Mouse (Mus musculus) forebrain, embryonic 14.5 days (tissue): Measurements from ENCODE around the gene Cdkl5. TPM values are rescaled to one million over a fixed set of nuclear protein-coding genes. Genes with fewer than 3 reads are reported as not detected.

Experiments used
- ATAC-seq: fragments of 200-750 bp; cut with Nextera tagmentation; 2 replicates; pipeline ENCODE4 v1.8.0; 2017; ENCODE audit warnings: mild to moderate bottlenecking, moderate library complexity
- DNase-seq: peaks from one replicate; pipeline ENCODE4 v3.0.0-alpha.2; 2015; ENCODE audit warnings: low spot score
- H3K27ac ChIP-seq: fragments of 300-500 bp; sonication (generic); 2 replicates; pipeline ENCODE4 v1.5.1; 2014; ENCODE audit warnings: low read depth, mild to moderate bottlenecking, control low read depth, low read length, moderate library complexity
- H3K27me3 ChIP-seq: fragments of 300-500 bp; sonication (generic); replicated peaks from 2 replicates; pipeline ENCODE4 v1.6.1; 2014; ENCODE audit warnings: low read length, control low read depth, mixed read lengths; ENCODE audit not compliant: control insufficient read depth, insufficient read depth
- H3K36me3 ChIP-seq: fragments of 300-500 bp; sonication (generic); 2 replicates; pipeline ENCODE4 v1.6.1; 2014; ENCODE audit warnings: low read length, control low read depth; ENCODE audit not compliant: control insufficient read depth, insufficient read depth
- H3K4me1 ChIP-seq: fragments of 300-500 bp; sonication (generic); 2 replicates; pipeline ENCODE4 v1.6.1; 2014; ENCODE audit warnings: antibody characterized with exemption, low read length, control low read depth; ENCODE audit not compliant: control insufficient read depth, insufficient read depth
- H3K4me2 ChIP-seq: fragments of 300-500 bp; sonication (generic); 2 replicates; pipeline ENCODE4 v1.6.1; 2014; ENCODE audit warnings: mild to moderate bottlenecking, control low read depth, low read length
- H3K4me3 ChIP-seq: fragments of 300-500 bp; sonication (generic); 2 replicates; pipeline ENCODE4 v1.5.1; 2014; ENCODE audit warnings: low read depth, low read length, control low read depth
- H3K9ac ChIP-seq: fragments of 300-500 bp; sonication (generic); 2 replicates; pipeline ENCODE4 v1.6.1; 2014; ENCODE audit warnings: mild to moderate bottlenecking, low read length, control low read depth, moderate library complexity
- H3K9me3 ChIP-seq: fragments of 300-500 bp; sonication (generic); replicated peaks from 2 replicates; pipeline ENCODE4 v1.6.1; 2016; ENCODE audit warnings: low read length, control low read depth, mixed read lengths; ENCODE audit not compliant: control insufficient read depth
- WGBS: fragments of 180-500 bp; shearing (Covaris S2); extraction: QIAGEN DNeasy Blood & Tissue Kit; methylation state at CpG from one replicate; pipeline ENCODE4 v1.1.7; 2014; 5-methylcytosine and 5-hydroxymethylcytosine counted together
- polyA plus RNA-seq: library from polyadenylated mRNA; unstranded; fragments of >200 nt; fragmentation: Nextera tagmentation; extraction: Ambion mirVana; gene quantifications from 2 replicates; pipeline ENCODE4 v1.2.1, GENCODE M21; 2014

The Cdkl5 gene
- polyA plus RNA-seq, 1 experiment from 2014 or later, result 5.5 TPM

GRCm38 (mm10) chrX:160944722-160945121, 49.8 kb downstream of the Cdkl5 start:
- H3K4me2 ChIP-seq, result no peak overlapping the region
- no peak for ATAC-seq
- H3K4me1 ChIP-seq, result no peaks in the 10 kb centered on the region
- no peaks in the 10 kb centered on the region for H3K9me3 ChIP-seq
- DNase-seq, result no peak
- no peak overlapping the region for H3K4me3 ChIP-seq
- H3K27me3 ChIP-seq, result no peaks in the 10 kb centered on the region
- H3K36me3 ChIP-seq, result no peaks in the 10 kb centered on the region
- H3K27ac ChIP-seq, result no peak overlapping the region
- WGBS, result 88% methylated on average over 4 of the region's 4 CpGs
- no peak overlapping the region for H3K9ac ChIP-seq

- no peaks in the 10 kb centered on the region for H3K27me3 ChIP-seq
- WGBS, result 43% methylated on average over 1 of the region's 1 CpGs
- H3K27ac ChIP-seq, result no peak overlapping the region
- no peak overlapping the region for H3K4me2 ChIP-seq
- no peak overlapping the region for H3K9ac ChIP-seq
- ATAC-seq (no peak), DNase-seq (no peak)
- H3K9me3 ChIP-seq, result no peaks in the 10 kb centered on the region
- H3K4me1 ChIP-seq, result no peaks in the 10 kb centered on the region
- no peak overlapping the region for H3K4me3 ChIP-seq
- H3K36me3 ChIP-seq, result no peaks in the 10 kb centered on the region
These were observed 59.0 kb downstream of the Cdkl5 start for GRCm38 (mm10) chrX:160935541-160935940.

- H3K4me2 ChIP-seq, result no peak overlapping the region
- no peak overlapping the region for H3K4me3 ChIP-seq
- DNase-seq (no peak), ATAC-seq (no peak)
- no peaks in the 10 kb centered on the region for H3K4me1 ChIP-seq
- no peaks in the 10 kb centered on the region for H3K36me3 ChIP-seq
- no peaks in the 10 kb centered on the region for H3K27me3 ChIP-seq
- H3K27ac ChIP-seq, result no peak overlapping the region
- no peak overlapping the region for H3K9ac ChIP-seq
- H3K9me3 ChIP-seq, result no peaks in the 10 kb centered on the region
These were observed 63.8 kb downstream of the Cdkl5 start for GRCm38 (mm10) chrX:160930656-160931055.

GRCm38 (mm10) chrX:160928870-160929269, 65.6 kb downstream of the Cdkl5 start:
- H3K4me2 ChIP-seq, result no peak overlapping the region
- H3K9ac ChIP-seq, result no peak overlapping the region
- DNase-seq (no peak), ATAC-seq (no peak)
- no peaks in the 10 kb centered on the region for H3K4me1 ChIP-seq
- no peaks in the 10 kb centered on the region for H3K27me3 ChIP-seq
- no peak overlapping the region for H3K27ac ChIP-seq
- 86% methylated on average over 1 of the region's 1 CpGs for WGBS
- no peaks in the 10 kb centered on the region for H3K36me3 ChIP-seq
- no peak overlapping the region for H3K4me3 ChIP-seq
- no peaks in the 10 kb centered on the region for H3K9me3 ChIP-seq

- ATAC-seq, result no peak
- H3K4me3 ChIP-seq, result no peak overlapping the region
- no peaks in the 10 kb centered on the region for H3K4me1 ChIP-seq
- WGBS, result 94% methylated on average over 3 of the region's 3 CpGs
- no peaks in the 10 kb centered on the region for H3K36me3 ChIP-seq
- H3K27me3 ChIP-seq, result no peaks in the 10 kb centered on the region
- H3K9me3 ChIP-seq, result no peaks in the 10 kb centered on the region
- H3K27ac ChIP-seq, result no peak overlapping the region
- H3K9ac ChIP-seq, result no peak overlapping the region
- no peak for DNase-seq
- no peak overlapping the region for H3K4me2 ChIP-seq
These were observed 75.4 kb downstream of the Cdkl5 start for GRCm38 (mm10) chrX:160919022-160919637.

- H3K9me3 ChIP-seq, result no peaks in the 10 kb centered on the region
- no peak within 1 kb of the TSS for H3K9ac ChIP-seq
- H3K27me3 ChIP-seq, result no peaks in the 10 kb centered on the region
- DNase-seq (no peak), ATAC-seq (no peak)
- no peak within 1 kb of the TSS for H3K4me3 ChIP-seq
- H3K4me1 ChIP-seq, result no peaks in the 10 kb centered on the region
- H3K4me2 ChIP-seq, result no peak within 1 kb of the TSS
- H3K36me3 ChIP-seq, result no peaks in the 10 kb centered on the region
- H3K27ac ChIP-seq, result no peak within 1 kb of the TSS
- WGBS, result 67% methylated on average over 4 of the region's 4 CpGs
These were observed 87.6 kb downstream of the Cdkl5 start, which contains the start of gene Gja6 for GRCm38 (mm10) chrX:160906952-160907351. Gja6 (minus strand) TSS chrX:160907052.

- no peaks in the 10 kb centered on the region for H3K36me3 ChIP-seq
- no peaks in the 10 kb centered on the region for H3K9me3 ChIP-seq
- WGBS, result 86% methylated on average over 4 of the region's 4 CpGs
- H3K9ac ChIP-seq, result no peak overlapping the region
- no peaks in the 10 kb centered on the region for H3K27me3 ChIP-seq
- H3K27ac ChIP-seq, result no peak overlapping the region
- H3K4me1 ChIP-seq, result no peaks in the 10 kb centered on the region
- H3K4me2 ChIP-seq, result no peak overlapping the region
- ATAC-seq (no peak), DNase-seq (no peak)
- H3K4me3 ChIP-seq, result no peak overlapping the region
These were observed 88.0 kb downstream of the Cdkl5 start for GRCm38 (mm10) chrX:160906477-160906876.

GRCm38 (mm10) chrX:160905913-160906312, 88.6 kb downstream of the Cdkl5 start:
- ATAC-seq, result no peak
- Histone ChIP-seq H3K4me1 (no peaks in the 10 kb centered on the region), H3K27ac (no peak overlapping the region), H3K27me3 (no peaks in the 10 kb centered on the region), H3K4me2 (no peak overlapping the region), H3K36me3 (no peaks in the 10 kb centered on the region), H3K9me3 (no peaks in the 10 kb centered on the region), H3K4me3 (no peak overlapping the region), H3K9ac (no peak overlapping the region)
- DNase-seq, result no peak
- 79% methylated on average over 4 of the region's 4 CpGs for WGBS

- Histone ChIP-seq H3K27me3 (no peaks in the 10 kb centered on the region), H3K27ac (no peak overlapping the region), H3K9me3 (no peaks in the 10 kb centered on the region), H3K4me1 (no peaks in the 10 kb centered on the region), H3K4me3 (no peak overlapping the region), H3K4me2 (no peak overlapping the region), H3K36me3 (no peaks in the 10 kb centered on the region), H3K9ac (no peak overlapping the region)
- ATAC-seq (no peak), DNase-seq (no peak)
- whole genome bisulfite sequencing, result 72% methylated on average over 2 of the region's 2 CpGs
These were observed 89.3 kb downstream of the Cdkl5 start for GRCm38 (mm10) chrX:160905041-160905678.
